Mouse (Mus musculus) ES-E14 (cell line): ENCODE results near the gene Elf1.

Experiments used
- ZC3H11A ChIP-seq: IDR thresholded peaks from 2 replicates; pipeline ENCODE4 v1.6.1; 2012; ENCODE audit warnings: low read depth, mild to moderate bottlenecking, inconsistent platforms, low read length, borderline replicate concordance
- ZNF384 ChIP-seq: IDR thresholded peaks from 2 replicates; pipeline ENCODE4 v1.6.1; 2012; ENCODE audit warnings: low read depth, low read length, inconsistent platforms

- TF ChIP-seq ZC3H11A (no peak), ZNF384 (no peak)
Measured at GRCm38 (mm10) chr14:79619802-79620201, 138.8 kb downstream of the Elf1 start.
